ENCODE assay signal across 8 mouse cellular contexts in the genomic region with DNA sequence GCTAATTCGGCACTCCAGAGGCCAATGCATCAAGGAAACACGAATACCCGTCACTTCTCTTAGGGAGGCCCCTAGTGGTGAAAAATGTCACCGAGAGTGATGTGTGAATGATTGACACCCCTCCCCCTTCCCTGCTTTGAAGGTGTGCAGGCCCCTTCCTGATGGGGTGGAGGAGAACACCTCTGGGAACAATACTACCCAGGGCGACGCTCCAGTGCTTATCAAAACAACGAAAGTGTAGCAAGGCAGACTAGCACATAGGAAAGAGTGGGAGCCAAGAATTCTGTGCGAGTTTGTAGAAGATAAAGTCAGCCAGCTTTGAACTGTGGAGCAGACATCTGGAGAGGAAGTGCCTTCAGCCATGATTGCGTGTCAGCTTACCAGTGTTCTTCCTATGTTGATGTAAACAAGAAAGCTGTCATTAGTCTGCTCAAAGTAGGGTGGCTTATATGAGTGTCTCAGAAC. TPM values are rescaled to one million over a fixed set of nuclear protein-coding genes. Genes with fewer than 3 reads are reported as not detected.
A peak's percentile ranks its signal among the peaks of the same experiment; 100 is the strongest.
DNase-seq lines count a peak whose midpoint lies in the region; ATAC-seq and TF ChIP-seq lines count a peak whose summit lies in the region.

No protein-coding gene starts in this region.

- H3K27me3 ChIP-seq in limb, embryonic 11.5 days (ENCODE audit: control insufficient read depth, insufficient read depth, low read length) = no peaks in the 10 kb centered on the region
- no peaks in the 10 kb centered on the region for H3K27me3 ChIP-seq in limb, embryonic 10.5 days (ENCODE audit: low read depth, poor library complexity, severe bottlenecking)
- no peaks in the 10 kb centered on the region for H3K27me3 ChIP-seq in kidney, adult 2 months (replicated peaks; ENCODE audit: control insufficient read depth, insufficient read depth, low read length)
- no peaks in the 10 kb centered on the region for H3K27me3 ChIP-seq in forebrain, embryonic 11.5 days (ENCODE audit: control insufficient read depth, insufficient read depth, low read length)

- no peak overlapping the region for H3K27ac ChIP-seq in limb, embryonic 11.5 days (replicated peaks; ENCODE audit: low read depth, low read length)
- H3K27ac ChIP-seq in limb, embryonic 10.5 days = no peak overlapping the region
- H3K27ac ChIP-seq in kidney, adult 2 months (ENCODE audit: insufficient read depth, low read depth, low read length) = no peak overlapping the region
- no peak overlapping the region for H3K27ac ChIP-seq in forebrain, embryonic 11.5 days (ENCODE audit: low read depth, low read length)

- H3K4me1 ChIP-seq in limb, embryonic 11.5 days (ENCODE audit: control insufficient read depth, insufficient read depth, low read length) = no peaks in the 10 kb centered on the region
- H3K4me1 ChIP-seq in limb, embryonic 10.5 days = peaks cover 19% of the 10 kb centered on the region
- peaks cover 3% of the 10 kb centered on the region; the same call in 1 of the 2 replicates for H3K4me1 ChIP-seq in kidney, adult 2 months (ENCODE audit: control insufficient read depth, insufficient read depth, low read length)
- H3K4me1 ChIP-seq in forebrain, embryonic 11.5 days (replicated peaks; ENCODE audit: control insufficient read depth, insufficient read depth, low read length) = no peaks in the 10 kb centered on the region

- no peak overlapping the region for H3K4me3 ChIP-seq in limb, embryonic 11.5 days (ENCODE audit: low read depth, low read length)
- no peak overlapping the region for H3K4me3 ChIP-seq in limb, embryonic 10.5 days
- H3K4me3 ChIP-seq in kidney, adult 2 months (ENCODE audit: insufficient read depth, low read depth, low read length) = no peak overlapping the region
- no peak overlapping the region for H3K4me3 ChIP-seq in forebrain, embryonic 11.5 days (ENCODE audit: low read depth, low read length)

- H3K4me2 ChIP-seq in limb, embryonic 11.5 days (ENCODE audit: low read depth, severe bottlenecking) = no peak overlapping the region
- H3K4me2 ChIP-seq in forebrain, embryonic 11.5 days (ENCODE audit: low read depth, low read length, severe bottlenecking) = no peak overlapping the region

- no peaks in the 10 kb centered on the region for H3K9me3 ChIP-seq in limb, embryonic 11.5 days (ENCODE audit: control insufficient read depth, low read length)
- no peaks in the 10 kb centered on the region for H3K9me3 ChIP-seq in limb, embryonic 10.5 days (replicated peaks)
- no peaks in the 10 kb centered on the region for H3K9me3 ChIP-seq in forebrain, embryonic 11.5 days (ENCODE audit: control insufficient read depth, low read length)

- peak; percentile 34 for DNase-seq in limb, embryonic 11.5 days (ENCODE audit: low spot score)
- DNase-seq in limb, embryonic 10.5 days (ENCODE audit: low spot score) = no peak
- peak; percentile 56 for DNase-seq in embryo, embryonic 11 days
- peak; percentile 63 for DNase-seq in kidney, adult 2 months
- peak; percentile 77 for DNase-seq in lung, postnatal 10 days
- peak; percentile 83 for DNase-seq in thymus, postnatal 14 days
- no peak for DNase-seq in testis, postnatal 14 days (ENCODE audit: low spot score)
- DNase-seq in forebrain, embryonic 11.5 days (ENCODE audit: low spot score) = no peak

- no peak overlapping the region for H3K9ac ChIP-seq in limb, embryonic 11.5 days (ENCODE audit: low read length)
- no peak overlapping the region for H3K9ac ChIP-seq in forebrain, embryonic 11.5 days (ENCODE audit: low read length)

- TF ChIP-seq POLR2A in kidney, adult 2 months (IDR thresholded peaks at IDR 0.05; ENCODE audit: low read depth, low read length) = no peak

- H3K36me3 ChIP-seq in limb, embryonic 11.5 days (ENCODE audit: control insufficient read depth, insufficient read depth, low read length) = no peaks in the 10 kb centered on the region
- no peaks in the 10 kb centered on the region for H3K36me3 ChIP-seq in limb, embryonic 10.5 days
- no peaks in the 10 kb centered on the region for H3K36me3 ChIP-seq in kidney, adult 2 months (ENCODE audit: control insufficient read depth, insufficient read depth, low read length)
- H3K36me3 ChIP-seq in forebrain, embryonic 11.5 days (ENCODE audit: control insufficient read depth, insufficient read depth, low read length) = no peaks in the 10 kb centered on the region

- no peak for ATAC-seq in limb, embryonic 11.5 days (ENCODE audit: insufficient number of reproducible peaks, low FRiP score, low TSS enrichment, low read depth)
- ATAC-seq in forebrain, embryonic 11.5 days (replicated peaks; ENCODE audit: low FRiP score) = no peak

- 31% methylated on average over 9 of the region's 9 CpGs for WGBS in limb, embryonic 11.5 days
- 30% methylated on average over 9 of the region's 9 CpGs for WGBS in limb, embryonic 10.5 days
- 22% methylated on average over 9 of the region's 9 CpGs for WGBS in kidney, adult 2 months
- 44% methylated on average over 9 of the region's 9 CpGs for WGBS in forebrain, embryonic 11.5 days

- peak; percentile 55 for TF ChIP-seq CTCF in kidney, adult 2 months (conservative IDR thresholded peaks at IDR 0.05; ENCODE audit: insufficient read depth, insufficient read length, low read depth, low read length)

RNA-seq across cellular contexts. Expression of gene Wipi1, which starts 50.9 kb away (rescaled TPM):
- 23.3 and 27.7 TPM in 2 replicates for polyA plus RNA-seq in limb, embryonic 11.5 days (2014; fragmentation: Nextera tagmentation; extraction: Ambion mirVana)
- 33.3 and 42.3 TPM in 2 replicates for polyA plus RNA-seq in limb, embryonic 10.5 days (2016; fragmentation: Nextera tagmentation; extraction: Ambion mirVana)
- 22.7 and 25.2 TPM in 2 replicates for polyA plus RNA-seq in kidney, adult 2 months (2012; rRNA removed)
- 11.1 and 14.7 TPM in 2 replicates for polyA plus RNA-seq in forebrain, embryonic 11.5 days (2014; fragmentation: Nextera tagmentation; extraction: Ambion mirVana)

Comparison
In these comparisons a context has a peak if more than half of its experiments do, and no peak if none do; other contexts are left out.
1. DNase-seq: peak in limb, embryonic 11.5 days (single experiment), embryo, embryonic 11 days (single experiment), kidney, adult 2 months (single experiment), lung, postnatal 10 days (single experiment) and thymus, postnatal 14 days (single experiment); none in limb, embryonic 10.5 days (single experiment), testis, postnatal 14 days (single experiment) and forebrain, embryonic 11.5 days (single experiment).